Mouse (Mus musculus) retina, adult 2 months (tissue): Measurements from ENCODE around the gene Yipf7.
A peak's percentile ranks its signal among the peaks of the same experiment; 100 is the strongest.

Experiments used
- DNase-seq: peaks from one replicate; pipeline ENCODE4 v3.0.0-alpha.2; 2012; ENCODE audit warnings: low read depth, low spot score

The Yipf7 gene

DNA sequence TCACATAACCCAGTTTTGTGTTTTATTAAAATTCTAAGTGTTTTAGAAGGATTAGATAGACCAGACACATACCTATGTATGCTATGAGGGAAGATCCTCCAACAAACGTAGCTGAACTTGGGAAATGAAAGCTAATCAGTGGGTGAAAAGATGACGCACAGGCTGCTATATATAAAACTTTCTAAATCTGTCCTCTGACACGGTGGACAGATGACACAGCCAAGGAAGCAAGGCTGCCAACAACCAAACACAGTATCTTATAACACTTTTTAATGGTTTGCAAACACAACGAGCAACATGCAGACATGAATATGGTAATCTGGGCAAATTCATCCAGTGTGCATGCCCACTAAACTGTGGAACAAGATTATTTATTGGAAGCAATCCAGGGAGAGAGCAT is at the start of gene Yipf7:
Gene Yipf7 (minus strand): TSS at position 160 of the 400 bp plus-strand sequence.
- DNase-seq, result no peak

DNA sequence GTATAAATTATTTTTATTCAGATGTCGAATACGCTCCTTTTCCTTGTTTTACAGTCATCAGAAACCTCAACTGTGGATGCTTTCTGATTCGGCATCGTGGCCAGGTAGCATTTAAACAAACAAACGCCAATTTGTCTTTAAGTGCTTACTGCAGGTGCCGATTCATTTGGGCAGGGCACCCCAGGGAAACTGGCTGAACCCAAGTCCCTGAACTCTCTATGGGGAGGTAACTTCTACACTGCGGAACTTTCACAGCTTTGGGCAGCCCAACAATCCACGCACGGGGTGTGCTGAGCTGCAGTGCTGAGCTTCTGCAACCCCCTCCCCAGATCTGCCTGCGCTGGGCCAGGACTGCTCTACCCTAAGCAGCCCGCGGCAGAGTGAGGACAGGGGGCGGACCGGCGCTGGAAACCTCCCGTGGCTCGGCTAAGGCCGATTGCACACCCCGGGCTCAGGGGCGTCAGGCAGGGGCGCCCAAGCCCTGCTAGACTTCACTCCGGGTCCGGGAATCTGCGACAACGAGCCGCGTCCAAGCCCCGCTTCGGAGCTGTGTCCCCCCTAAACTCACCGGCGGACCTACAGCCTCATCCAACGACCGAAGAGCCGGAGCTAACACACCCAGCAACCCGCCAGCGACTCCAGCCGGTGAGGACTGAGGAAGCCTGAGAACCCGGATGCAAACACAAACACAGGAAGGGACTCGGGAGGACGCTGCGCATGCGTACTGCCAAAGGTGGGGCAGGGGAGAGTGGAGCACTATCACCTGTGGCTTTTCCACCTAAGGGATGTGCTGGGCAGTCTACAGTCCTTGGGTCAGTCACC is 49.4 kb upstream of the Yipf7 start, which contains the start of gene Gnpda2:
Gene Gnpda2 (minus strand): TSS at position 701 of the 822 bp plus-strand sequence.
- DNase-seq, result peak; percentile 86

DNA sequence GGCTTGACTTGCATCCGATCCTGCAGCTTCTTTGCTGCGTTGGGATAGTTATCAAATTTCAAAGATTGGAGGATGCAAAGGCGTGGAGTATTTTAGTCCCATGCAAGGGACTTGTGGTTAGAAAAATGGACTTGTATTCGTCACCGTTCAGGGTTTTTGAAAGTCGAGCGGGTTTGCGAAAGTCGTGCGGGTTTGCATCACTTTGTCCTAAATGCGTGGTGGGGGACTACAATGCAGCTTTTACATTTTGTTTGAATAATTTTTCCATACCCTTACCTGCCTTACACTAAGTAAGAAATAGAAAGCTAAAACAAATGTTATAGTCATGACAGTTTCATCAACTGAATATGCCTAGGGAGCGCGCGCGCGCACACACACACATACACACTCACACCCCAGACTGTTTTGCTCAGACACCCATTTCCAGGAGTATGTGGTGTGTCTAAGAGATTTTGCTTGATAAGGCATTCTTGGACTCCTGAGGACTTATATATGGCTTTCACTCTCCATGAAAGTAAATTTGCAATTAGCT is 15.0 kb upstream of the Yipf7 start:
- DNase-seq, result peak; percentile 0

DNA sequence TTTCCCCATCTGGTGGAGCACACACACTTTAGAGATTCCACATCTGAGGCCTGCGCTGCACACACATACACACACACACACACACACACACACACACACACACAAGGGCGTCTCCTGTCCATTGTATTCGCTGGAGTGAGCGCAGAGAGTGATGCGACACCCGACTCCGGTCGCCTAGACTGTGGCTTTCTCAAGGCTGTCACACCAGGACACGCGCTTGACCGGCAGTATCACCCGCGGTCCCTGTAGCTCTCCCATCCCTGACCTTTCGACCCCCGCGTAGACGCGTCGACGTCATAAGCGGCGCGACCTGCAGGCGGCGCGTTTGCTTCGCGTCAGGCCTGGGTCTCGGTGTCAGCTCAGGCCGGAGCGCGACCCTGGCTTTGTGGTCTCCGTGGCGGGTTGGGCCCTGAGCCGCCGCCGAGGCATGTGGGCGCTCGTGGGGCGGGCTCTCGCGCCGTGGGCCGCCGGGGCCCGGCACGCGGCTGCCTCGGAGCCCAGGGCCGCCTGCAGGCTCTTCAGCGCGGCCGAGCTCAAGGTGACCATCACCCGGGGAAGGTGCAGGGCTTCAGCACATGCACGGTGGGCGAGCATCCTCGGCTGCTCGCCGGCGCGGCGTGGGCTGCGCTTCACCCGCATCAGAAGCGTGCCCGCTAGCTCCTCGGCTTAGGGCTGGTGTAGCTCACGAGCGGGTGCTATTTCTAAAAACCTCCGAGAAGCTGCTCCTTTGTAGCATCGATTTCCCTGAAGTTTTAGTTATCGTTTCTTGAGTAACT is 14.4 kb upstream of the Yipf7 start, which contains the start of gene Guf1:
Gene Guf1 (plus strand): TSS at position 296 of the 776 bp plus-strand sequence.
- DNase-seq, result peak; percentile 90

DNA sequence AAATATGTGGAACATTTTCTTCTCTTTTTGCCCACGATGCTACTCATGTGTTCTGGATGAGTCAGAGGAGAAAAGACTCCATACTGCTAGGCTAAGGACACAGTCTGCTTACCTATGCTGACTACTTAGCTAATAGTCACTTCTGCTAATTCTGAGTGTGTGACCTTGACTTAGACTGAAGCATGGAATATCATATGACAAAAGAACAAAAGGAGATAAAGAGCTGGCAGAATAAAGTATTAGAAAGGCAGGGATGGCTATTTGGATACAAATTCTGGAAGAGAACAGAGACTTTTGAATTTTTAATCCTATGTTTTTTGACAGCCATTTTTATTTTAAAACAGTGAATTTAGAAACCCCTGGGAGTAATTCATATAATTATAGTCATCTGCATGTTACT is 768 bp downstream of the Yipf7 start:
- no peak for DNase-seq

DNA sequence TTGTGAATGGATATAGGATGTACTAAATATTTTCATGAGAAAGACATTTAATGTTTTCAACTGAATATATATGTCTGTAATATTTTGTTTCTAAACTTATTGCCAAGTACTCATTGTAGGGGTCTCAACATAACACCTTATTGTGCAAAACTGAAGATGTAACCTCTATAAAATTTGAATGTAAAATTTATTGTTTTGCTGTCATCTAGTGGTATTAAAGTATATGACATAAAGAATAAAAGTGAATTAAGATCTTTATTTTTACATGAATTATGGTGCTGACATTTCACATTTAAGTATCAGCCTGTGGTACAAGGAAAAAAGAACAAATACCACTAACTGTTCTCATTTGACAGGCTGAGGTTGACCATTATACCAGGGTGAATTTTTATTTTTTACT is 18.5 kb downstream of the Yipf7 start:
- DNase-seq, result no peak

DNA sequence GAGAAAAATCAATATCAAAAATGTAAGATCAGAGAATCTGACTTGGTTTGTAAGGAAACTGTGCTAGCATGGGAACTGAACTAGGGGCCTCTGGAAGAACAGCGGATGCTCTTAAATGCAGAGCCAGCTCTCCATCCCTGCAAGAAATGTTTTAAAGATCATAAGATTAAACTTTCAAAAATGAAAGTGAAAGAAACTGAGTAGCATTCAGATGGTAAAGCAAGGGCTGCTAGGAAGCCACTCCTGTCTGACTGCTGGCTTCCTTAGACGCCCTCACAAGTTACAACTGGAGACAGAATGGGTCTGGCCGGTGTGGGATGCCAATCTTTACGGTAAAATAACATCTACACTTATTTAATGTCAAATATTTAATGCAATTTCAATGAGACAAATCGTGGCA is 20.4 kb downstream of the Yipf7 start:
- DNase-seq, result no peak

DNA sequence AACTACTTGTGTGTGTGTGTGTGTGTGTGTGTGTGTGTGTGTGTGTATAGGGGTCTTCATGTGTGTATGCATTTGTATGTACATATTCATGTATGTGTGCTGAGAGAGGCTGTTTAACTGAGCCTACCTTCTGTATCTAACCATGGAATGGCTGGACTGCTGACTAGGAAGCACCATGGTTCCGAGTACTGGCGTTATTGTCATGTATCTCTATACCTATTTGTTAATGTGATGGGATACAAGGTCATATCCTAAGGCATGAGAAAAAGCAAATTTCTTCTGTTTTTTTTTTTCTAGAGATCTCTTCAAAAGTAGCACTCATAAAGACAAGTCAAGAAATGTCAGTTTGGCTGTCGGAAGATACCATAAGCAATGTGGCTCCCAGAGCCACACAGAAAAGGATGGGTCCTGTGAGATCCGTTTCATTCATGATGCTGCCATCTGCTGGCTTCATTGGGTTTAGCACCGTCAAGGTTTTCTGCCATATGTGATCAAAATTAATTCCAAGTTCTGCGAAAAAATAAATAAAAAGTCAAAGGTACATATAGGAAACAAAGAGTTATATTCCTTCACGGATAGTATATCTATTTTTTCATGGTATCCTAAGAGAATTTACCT is 21.7 kb downstream of the Yipf7 start:
- DNase-seq, result peak; percentile 28

DNA sequence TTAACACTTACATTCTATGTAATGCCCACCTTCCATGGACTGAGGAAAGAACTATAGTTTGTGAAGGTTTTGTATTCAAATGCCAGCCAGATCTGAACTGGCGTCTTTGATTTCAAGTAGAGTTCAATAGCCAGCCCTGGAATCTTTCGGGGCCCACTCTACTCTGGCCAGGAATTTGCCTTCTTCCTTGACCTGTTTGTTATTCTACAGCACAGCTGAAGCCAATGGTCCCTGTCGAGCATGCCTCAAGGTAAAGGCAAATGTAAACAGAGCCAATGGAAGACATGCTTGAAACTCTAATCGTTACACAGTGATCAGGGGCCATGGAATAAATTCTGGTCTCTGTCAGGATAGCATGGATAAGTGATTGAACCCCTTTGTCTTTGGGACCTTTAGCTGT is 30.2 kb downstream of the Yipf7 start:
- DNase-seq, result no peak

DNA sequence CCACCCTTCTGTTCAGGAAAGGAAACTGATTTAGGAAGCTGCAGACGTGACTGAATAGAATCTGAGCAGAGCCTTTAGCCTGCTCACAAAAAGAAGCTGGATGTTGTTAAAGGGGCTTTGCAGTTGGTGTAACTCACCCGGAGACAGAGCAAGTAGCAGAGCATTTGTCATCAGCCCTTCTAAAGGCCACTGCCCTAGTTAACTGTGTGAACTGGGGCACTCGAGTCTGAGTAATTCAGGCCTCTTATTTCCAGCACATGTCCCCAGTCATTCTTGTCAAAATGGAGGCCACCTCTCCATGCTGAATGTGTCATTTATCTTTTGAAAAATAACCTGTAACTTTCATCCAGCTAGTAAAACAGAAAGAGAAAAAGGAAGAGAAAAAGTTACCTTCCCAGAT is 30.8 kb downstream of the Yipf7 start:
- no peak for DNase-seq

DNA sequence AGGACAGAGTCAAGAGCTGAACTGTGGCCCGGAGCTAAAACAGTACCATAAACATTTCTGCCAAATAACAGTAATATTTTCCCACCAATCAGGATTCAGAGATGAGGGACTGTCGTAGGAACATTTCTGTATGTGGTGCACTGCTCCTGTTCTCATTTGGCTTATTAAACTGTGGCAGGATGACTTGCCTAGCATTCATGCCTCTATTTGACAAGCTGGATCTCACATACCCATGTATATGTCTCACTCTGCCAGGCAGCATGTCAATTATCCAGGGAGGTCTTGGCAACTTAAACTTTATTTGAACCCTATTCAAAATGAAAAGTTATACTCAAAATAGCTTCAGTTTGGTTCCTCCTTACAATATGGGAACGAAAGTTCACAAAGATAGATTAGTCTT is 35.4 kb downstream of the Yipf7 start:
- no peak for DNase-seq

- no peak for DNase-seq
Measured at GRCm38 (mm10) chr5:69489046-69489445, 53.4 kb downstream of the Yipf7 start.

GRCm38 (mm10) chr5:69467520-69467919 is 74.9 kb downstream of the Yipf7 start:
- DNase-seq, result no peak
